Mouse (Mus musculus) erythroblast, adult 5-6 weeks (primary cell): ENCODE data around the gene Satb1. TPM values are rescaled to one million over a fixed set of nuclear protein-coding genes. Genes with fewer than 3 reads are reported as not detected.

Experiments
- ATAC-seq: replicated peaks from 2 replicates; pipeline ENCODE4 v1.8.0; 2016; ENCODE audit warnings: moderate number of reproducible peaks, mild to moderate bottlenecking, moderate TSS enrichment, inconsistent platforms; ENCODE audit not compliant: poor library complexity, low FRiP score, severe bottlenecking
- total RNA-seq, 2 experiments: library from RNA; stranded (forward) in 1 of 2; stranded (reverse) in 1 of 2; fragments of 150-400 nt in 1 of 2; fragments of 200-764, 138-1000 nt in 1 of 2; gene quantifications; 2 replicates each; pipeline versions ENCODE4 v1.2.3 to v1.2.4; 2015 to 2017; ENCODE audit warnings: low replicate concordance in 2 of 2

Gene Satb1
- total RNA-seq, 2 experiments from 2014 or later = 1.4 to 13.4 TPM

DNA sequence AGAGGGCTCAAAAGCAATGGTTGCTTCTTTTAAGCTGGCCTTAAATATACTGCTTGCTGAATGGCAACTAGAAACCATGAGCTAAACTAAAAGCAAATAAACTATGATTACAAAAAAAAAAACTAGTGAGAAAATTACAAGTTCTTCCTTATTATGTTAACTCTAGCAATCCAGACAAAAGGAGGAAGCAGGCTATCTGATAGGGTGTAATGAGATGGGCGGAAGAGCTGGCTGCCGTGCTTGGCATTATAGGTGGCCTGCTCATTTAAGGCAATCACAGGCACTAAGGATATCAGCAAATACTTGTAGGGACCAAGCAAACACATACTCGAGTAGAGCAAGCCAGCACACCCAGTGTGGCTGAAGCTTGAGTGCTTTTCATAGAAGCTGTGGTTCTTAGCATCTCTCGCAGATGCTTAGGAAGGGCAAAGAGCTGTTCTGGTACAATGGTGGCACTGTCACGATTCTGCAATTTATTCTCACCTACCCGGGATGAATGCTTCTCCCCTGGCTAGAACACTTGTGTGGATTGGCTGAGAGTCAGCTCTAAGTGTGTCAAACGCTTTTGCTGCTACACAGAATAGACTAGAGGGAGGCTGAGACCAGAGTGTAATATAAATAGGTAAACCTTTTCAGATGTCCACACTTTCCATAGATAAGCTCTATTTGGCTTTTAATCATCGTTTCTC is 49.4 kb downstream of the Satb1 start:
- ATAC-seq = no peak

- no peak for ATAC-seq
Measured at GRCm38 (mm10) chr17:51780036-51780435, 53.1 kb downstream of the Satb1 start.

- no peak for ATAC-seq
Measured at GRCm38 (mm10) chr17:51778961-51779360, 54.1 kb downstream of the Satb1 start.

DNA sequence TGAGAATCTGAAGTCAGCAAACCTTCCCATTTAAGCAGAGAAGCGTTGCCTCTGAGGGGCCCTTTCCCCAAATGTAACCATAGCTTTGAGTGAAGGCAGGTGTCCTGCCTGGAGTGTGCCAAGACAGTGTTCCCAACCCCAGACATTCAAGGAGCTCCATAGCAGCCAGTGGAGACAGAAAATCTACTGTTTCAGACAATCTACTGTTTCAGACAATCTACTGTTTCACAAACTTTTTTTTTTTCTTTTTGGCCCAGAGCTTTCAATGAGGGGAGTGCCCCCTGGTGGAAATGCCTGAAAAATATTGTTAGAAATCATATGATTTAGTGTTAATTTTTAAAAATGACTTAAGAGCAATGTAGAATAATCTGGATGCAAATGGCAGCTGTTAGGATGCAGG is 55.3 kb downstream of the Satb1 start:
- ATAC-seq = no peak

DNA sequence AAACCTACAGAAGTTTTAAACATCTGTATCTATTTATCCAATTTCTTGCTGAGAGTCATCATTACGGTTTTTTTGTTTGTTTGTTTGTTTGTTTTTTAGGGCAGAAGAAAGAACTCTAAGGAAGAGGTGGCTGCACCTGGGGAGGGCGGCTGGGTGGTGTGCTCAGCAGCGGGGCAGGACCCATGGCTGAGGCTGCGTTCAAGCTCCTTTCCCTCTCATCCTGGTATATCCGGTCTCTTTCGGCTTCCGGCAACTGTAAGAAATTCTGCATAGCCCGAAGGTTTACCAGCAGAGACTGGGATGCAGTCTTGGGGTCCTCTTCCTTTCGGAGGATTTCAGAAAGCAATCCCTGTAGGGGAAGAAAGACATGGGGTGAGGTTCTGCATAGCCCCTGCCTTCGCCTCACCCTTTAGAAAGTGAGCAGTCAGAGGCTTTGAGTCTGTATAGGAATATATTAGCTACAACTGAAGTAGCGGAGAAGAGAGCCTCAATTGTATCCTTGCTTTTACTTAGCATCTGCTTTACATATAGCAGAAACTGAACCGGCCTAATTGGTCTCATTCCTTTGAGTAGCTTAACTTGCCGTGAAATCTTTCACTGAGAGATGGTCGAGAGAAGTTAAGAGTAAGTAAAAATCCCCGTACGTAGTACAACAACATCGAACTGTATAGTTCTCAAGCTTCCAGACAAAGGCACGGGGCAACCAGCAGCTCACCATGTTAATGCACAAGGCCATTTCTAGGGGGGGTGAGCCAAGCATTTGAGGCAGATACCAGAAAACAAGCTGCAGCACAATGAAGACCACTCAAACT is 57.8 kb downstream of the Satb1 start:
- ATAC-seq = no peak

- no peak for ATAC-seq
Measured at GRCm38 (mm10) chr17:51763600-51763999, 69.5 kb downstream of the Satb1 start.

- no peak for ATAC-seq
Measured at GRCm38 (mm10) chr17:51762503-51762902, 70.6 kb downstream of the Satb1 start.

- ATAC-seq = no peak
Measured at GRCm38 (mm10) chr17:51760997-51761655, 72.0 kb downstream of the Satb1 start.

DNA sequence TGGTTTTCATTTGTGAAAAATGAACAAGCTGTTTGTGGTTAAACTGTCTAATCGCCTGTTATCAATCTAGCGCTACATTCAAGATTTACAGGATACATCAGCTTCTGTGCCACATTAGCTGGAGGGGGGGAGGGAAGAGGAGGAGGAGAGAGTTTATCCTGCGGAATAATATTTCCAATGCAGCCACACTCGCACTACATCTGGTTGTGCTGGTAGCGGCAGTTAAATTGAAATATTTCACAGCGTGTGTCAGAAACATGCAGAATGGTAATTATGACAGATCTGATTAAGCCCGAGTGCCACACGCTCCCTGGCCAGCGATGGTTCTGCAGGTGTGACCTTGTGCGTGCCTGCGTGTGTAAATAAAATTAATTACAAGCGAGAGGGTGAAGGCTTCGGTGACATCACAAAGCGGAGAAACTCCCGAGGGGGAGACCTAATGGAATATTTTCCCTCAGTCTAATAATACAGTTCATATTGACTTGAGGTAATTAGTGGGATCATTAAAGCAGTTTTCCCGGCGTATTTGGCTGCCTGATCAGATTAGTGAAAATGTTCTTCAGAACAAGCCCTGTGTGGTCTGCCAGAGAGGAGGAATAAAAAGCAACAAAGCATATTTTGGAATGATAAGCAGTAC is 72.7 kb downstream of the Satb1 start:
- ATAC-seq = no peak

GRCm38 (mm10) chr17:51759509-51759908 is 73.6 kb downstream of the Satb1 start:
- no peak for ATAC-seq

GRCm38 (mm10) chr17:51752142-51752541 is 80.9 kb downstream of the Satb1 start:
- ATAC-seq = no peak

- no peak for ATAC-seq
Measured at GRCm38 (mm10) chr17:51747204-51747603, 85.9 kb downstream of the Satb1 start.

- no peak for ATAC-seq
Measured at GRCm38 (mm10) chr17:51742502-51742901, 90.6 kb downstream of the Satb1 start.

DNA sequence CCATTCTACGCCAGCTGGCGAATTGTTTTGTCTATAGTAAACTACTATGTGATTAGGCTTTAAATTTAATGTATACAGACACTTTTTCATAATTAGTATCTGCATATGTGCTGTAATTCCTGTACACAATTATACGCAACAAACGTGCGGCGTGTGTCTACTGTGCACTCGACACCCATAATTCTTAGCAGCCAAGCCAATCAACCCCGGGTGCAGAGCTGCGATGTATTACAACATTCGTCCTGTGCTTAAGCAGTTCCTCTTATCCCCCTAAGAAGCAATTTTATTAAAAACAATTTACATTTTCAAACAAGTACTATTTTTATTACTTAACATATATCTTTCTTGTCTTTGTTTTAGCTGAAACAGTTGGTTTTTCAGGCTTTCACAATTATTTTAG is 92.0 kb downstream of the Satb1 start:
- ATAC-seq = no peak

DNA sequence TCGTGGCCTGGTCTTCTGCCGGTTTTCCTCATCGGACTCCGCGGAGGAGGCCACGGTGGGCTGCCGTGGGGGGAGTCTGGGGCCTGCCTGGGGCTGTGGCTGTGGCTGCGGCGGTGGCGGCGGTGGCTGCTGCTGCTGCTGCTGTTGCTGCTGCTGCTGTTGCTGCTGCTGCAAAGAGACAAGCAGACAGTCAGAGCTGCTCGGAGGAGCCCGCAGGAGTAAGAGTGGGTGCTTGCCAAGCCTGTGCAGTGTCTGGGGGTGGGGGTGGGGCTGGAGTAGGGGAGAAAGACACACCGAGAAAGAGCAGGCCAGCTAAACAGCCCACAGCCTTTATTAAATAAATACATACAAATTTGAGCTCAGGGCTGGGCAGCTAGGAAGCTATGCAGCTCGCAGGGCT is 92.8 kb downstream of the Satb1 start:
- no peak for ATAC-seq

GRCm38 (mm10) chr17:51724486-51724885 is 108.6 kb downstream of the Satb1 start:
- ATAC-seq = no peak

DNA sequence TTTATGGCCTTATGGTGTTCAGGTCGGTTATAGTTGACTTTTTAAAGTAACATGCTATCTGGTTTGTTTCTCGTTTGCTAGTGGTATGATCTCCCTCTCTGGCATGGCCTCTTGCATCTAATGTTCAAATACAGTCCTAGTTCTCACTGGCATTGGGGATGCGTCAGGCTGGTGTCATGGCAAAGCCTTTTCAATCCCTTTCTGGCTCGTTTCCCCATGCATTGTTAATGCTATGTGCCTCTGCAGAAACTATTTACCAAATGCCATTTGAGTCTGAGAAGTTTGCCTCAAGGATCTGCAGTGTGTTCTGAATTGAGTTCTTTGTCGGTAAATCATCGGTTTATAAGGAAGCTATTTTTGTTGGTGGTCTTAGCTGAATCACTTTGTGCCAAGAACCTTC is 137.4 kb downstream of the Satb1 start:
- ATAC-seq = no peak

GRCm38 (mm10) chr17:51695271-51695670 is 137.8 kb downstream of the Satb1 start:
- ATAC-seq = no peak

- ATAC-seq = no peak
Measured at GRCm38 (mm10) chr17:51690526-51690925, 142.6 kb downstream of the Satb1 start.

DNA sequence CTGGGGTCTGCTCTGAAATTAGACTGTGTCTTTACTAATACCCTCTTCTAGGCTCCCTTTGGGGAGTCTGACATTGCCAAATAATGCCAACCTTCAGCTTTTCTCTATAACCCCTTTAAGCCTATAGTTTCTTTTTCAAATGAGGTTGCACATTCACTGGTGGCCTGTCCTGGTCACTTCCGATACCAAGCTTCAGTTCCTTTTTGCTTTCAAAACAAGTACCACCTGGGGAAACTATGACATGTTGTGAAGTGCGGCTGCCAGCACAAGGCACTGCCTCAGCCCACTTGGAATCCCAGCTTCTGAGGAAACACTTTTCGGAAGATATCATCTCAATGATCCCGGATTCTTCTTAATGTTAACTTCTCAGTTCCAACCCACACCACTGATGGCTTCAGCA is 145.9 kb downstream of the Satb1 start:
- ATAC-seq = no peak
